Mouse (Mus musculus) B cell, adult 2 months (primary cell): Measurements from ENCODE around the gene Notch4.
"Not testable (repeated sequence)": the region's sequence is repeated elsewhere in the genome, so short reads cannot be mapped to it uniquely, and the experiment has no call there.

Experiments used
- DNase-seq, 2 experiments: peaks; one replicate each; pipeline ENCODE4 v3.0.0; 2022

Gene Notch4

DNA sequence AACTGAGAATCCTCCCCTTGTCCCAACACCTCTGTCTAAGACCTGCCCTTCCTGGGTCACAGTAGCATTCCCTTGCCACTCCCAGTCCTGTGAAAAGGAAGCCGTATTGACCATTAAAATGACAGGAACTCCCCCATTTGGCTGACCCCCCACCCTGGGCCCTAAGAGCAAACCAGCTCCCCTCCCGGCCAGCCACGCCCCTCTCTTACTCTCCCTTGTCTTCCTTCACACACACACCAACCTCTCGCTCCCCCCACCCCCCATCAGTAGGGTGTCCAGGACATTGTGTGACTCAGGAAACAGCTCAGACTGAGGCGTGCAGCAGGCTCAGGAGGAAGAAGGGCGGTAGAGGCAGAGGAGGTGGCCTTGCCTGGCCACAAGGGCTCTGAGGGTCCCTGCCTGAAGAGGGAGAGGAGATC, at the start of gene Notch4:
Notch4 (plus strand) TSS at position 266 of the 419 bp plus-strand sequence.
- DNase-seq: no peak

DNA sequence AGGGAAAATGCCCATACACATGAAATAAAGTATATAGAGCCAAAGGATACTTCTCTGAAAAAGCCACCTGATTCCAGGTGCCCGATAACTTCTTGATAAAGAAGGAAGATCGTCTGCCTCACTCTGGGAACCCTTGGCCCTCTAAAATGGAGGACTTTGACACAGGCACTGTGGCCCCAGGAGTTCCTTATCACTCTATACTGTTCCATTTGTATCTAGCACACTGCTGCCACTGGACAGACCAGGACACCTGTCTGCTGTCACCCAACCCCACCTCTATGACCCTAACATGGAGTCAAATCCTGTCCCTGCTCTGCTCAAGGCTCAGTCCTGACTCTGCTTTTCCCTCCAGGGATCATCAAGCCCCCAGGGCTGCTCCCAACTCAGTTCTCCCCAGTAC, 47.6 kb upstream of the Notch4 start:
- no peak for DNase-seq

DNA sequence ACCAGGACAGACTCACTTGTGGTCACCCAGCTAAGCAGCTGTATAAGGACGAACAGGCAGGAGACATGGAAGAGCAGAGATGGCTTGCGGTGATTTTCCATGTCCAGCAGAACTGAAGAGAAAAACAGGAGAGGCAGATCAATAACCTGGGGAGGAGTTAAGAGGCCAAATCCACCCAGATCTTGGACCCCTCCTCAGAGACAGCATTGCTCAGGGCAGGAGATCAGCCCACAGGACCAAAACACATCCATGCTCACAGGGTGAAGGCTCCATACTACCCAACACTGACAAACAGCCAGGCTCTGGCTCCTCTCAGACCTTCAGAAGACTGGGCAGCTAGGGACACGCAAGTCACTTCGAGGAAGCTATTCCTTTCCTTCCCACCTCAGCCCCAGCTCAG, 46.8 kb upstream of the Notch4 start, which contains the start of gene Btnl6:
Btnl6 (minus strand) TSS at position 101 of the 400 bp plus-strand sequence.
- DNase-seq: no peak

DNA sequence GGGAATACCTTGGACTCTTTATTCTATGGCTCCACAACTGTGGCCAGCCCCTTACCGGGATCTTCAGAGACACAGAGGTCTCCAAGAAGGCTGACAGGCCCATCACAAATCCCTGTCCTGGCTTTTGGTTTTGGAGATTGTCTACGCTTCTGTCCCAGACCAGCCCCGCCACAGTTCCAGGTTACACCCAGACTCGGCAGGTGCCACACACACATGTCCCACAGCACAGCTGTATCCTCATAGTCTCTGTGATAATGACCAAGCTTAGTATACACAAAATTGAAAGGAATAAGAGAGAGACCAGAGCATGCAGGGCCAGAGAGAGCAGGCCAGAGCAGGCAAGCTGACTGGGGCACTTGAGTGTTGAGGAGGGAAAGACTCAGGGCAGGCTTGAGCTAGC, 46.3 kb upstream of the Notch4 start:
- DNase-seq: no peak

DNA sequence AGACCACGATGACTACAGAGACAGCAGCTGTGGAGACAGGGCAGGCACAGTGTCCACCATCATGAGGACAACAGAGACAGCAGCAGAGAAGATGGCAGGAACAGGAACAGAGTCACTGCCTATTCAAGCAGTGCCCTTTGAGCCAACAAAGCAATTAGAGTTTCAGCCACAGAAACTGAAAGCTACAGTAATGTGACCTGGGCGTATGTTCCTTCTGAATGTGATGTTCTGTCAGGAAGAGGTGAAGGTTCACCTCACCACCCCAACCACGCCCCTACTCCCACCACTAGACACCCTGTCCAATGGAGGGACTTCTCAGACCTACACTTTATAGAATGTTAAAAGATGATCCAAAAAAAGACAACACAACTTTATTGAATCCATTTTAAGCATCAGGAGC, 45.5 kb upstream of the Notch4 start:
- DNase-seq: not testable (repeated sequence)

DNA sequence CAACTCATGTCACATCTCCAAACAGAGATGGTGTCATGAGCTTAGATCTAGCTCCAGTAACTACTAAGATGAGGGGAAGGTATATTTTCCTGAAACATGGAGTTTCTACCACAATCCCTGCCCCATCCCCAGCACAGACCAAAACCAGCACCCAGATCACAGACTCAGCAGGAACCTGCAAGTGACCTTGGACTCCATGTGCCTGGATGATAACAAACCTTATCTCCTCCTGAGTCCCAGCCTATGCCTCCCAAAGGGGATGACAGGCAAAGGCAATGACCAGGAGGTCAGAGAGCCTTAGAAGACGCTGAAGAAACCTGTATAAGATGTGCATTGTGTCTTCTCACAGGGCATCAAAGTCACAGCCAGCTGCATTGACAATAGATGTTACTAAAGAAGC, 45.1 kb upstream of the Notch4 start:
- DNase-seq: no peak

DNA sequence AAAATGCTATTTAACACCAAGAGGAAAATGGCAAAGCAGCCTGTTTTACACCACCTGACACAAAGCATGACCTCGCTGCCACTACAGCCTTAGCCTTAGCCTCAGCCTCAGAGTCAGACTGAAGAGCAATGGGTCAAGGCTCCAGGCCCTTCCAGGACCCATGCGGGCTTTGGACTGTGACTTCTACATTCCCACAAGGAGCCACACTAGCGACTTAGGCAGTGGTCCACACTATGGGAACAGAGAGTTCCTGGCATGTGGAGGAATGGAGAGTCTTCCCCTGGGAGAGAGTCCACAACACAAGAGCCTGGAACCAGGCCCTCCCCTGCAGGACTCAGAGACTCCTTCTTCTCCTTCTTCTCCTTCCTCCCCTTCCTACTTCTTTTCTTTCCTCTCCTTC, 31.4 kb upstream of the Notch4 start:
- DNase-seq: no peak

DNA sequence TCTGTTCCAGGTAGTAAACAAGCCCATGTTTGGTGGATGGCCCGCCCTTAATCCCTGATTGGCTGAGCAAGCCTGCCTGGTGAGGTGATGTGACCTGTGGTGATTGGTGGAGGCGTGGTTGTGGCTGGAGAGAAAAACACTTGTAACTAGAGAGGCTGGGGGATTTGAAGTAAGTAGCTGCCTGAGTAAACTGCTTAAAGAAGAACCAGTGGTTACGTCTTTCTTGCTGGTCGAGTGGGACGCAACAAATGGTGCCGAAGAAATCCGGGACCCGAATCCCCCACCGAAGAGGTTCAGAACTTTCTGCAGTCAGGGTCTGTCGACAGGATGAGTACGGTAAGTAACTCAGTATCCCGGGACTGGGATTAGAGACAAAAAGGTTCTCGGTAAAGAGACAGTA, 20.5 kb upstream of the Notch4 start:
- not testable (repeated sequence) for DNase-seq

DNA sequence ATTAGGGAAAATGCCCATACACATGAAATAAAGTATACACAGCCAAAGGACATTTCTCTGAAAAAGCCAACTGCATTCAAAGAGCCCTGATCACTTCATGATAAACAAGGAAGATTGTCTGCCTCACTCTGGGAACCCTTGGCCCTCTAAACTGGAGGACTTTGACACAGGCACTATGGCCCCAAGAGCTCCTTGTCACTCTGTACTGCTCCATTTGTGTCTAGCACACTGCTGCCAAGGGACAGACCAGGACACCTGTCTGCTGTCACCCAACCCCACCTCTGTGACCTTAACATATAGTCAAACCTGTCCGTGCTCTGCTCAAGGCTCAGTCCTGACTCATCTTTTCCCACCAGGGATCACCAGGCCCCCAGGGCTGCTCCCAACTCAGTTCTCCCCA, 17.3 kb upstream of the Notch4 start:
- no peak for DNase-seq

DNA sequence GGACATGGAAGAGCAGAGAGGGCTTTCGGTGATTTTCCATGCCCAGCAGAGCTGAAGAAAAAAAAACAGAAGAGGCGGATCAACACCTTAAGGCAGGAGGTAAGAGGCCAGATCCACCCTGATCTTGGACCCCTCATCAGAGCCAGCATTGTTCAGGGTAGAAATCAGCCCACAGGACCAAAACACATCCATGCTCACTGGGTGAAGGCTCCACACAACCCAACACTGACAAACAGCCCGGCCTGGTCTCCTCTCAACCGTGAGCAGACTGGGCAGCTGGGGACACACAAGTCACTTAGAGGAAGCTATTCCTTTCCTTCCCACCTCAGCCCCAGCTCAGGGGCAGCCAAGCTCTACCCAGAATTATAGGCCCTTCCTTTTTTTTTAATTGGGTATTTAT, 16.5 kb upstream of the Notch4 start:
- no peak for DNase-seq

DNA sequence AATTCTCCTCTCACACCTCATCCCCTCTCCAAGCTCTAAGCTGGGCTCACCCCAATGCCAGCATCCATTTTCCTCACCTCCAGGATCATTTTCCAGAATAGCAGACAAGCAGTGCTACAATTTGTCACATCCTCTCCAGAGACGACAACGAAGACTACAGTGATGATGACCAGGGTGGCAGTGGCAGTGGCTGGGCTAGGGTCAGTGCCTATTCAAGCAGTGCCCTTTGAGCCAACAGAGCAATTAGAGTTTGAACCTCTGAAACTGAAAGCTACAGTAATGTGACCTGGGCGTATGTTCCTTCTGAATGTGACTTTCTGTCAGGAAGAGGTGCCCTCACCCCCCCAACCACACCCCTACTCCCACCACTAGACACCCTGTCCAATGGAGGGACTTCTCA, 14.9 kb upstream of the Notch4 start:
- no peak for DNase-seq

DNA sequence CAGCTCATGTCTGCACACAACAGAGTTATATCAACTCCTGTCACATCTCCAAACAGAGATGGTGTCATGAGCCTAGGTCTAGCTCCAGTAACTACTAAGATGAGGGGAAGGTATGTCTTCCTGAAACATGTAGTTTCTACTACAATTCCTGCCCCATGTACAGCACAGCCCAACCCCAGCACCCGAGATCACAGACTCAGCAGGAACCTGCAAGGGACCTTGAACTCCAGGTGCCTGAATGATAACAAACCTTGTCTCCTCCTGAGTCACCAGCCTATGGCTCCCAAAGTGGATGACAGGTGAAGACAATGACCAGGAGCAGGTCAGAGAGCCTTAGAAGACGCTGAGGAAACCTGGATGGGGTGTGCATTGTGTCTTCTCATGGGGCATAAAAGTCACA, 14.2 kb upstream of the Notch4 start:
- DNase-seq: no peak

DNA sequence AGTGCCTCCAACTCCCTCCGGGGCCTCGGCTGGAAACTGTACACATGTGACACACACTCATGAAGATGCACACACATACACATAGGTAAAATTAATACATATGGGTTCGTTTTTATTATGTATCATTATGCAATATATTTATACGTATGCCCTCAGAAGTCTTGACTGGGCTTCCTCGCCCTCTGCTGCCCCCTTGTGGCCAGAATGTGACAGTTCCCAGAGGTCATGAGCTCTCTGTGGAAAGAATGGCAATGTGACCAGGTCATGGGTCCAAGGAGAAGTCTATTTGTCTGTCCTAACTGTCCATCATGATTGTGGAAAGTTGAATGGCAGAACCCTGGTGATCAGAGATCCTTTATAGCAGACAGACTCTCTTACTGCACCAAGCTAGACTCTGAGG, 8.6 kb upstream of the Notch4 start:
- DNase-seq: peak; percentile 90 to 91

DNA sequence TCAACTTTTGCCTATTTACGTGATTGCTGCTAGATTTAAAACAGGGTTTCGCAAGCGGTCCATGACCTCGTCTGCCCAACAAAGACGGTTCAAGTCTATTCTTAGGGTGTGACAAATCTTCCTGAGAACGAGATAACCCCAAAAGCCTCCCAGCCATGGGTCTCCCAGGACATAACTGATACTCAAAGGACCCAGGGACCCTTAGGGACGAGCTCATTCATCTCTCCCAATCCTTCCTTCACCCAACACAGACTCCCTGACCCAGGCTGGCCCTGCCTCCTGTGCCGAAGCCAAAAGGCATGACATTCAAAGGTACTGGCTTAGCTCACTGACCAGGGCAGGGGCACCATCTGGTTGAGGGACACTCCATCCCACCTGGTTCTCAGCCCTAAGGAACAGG, 7.7 kb upstream of the Notch4 start:
- DNase-seq: no peak

DNA sequence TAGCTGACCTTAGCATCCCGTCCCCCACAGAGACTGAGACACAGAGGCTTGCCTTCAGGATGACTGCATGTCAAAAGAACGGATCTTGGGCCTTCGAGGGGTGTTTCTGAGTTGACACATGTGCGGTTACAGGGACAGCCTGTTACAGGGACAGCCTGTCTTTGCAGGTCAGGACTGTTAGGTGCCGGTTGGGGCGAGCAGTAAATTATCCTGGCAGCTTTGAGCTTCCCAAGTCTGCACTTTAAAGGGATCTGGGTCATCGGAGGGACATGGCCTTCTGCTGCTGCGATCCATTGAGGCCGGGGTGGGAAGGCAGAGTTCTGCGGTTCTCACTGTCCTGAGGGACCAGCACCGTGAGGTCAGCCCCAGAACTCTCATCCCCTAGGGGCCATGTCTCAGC, 6.7 kb upstream of the Notch4 start:
- DNase-seq: no peak

DNA sequence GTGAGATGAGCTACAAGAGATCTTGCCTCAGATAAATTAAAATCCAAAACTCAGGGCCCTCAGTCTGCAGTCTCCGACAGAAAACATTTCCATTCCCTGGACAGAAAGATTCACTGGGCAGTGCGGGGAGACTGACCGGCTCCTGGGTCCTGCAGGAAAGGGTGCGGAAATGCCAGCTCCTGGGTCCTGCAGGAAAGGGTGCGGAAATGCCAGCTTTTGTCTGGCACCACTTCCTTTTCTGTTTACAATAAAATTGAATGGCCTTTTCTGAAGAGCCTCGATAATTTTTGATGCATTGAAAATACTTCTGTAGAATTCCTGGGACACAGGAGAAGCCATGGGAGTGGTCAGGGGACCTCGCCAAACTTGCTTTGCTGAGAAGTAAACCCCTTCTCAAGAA, 5.0 kb upstream of the Notch4 start:
- DNase-seq: no peak

DNA sequence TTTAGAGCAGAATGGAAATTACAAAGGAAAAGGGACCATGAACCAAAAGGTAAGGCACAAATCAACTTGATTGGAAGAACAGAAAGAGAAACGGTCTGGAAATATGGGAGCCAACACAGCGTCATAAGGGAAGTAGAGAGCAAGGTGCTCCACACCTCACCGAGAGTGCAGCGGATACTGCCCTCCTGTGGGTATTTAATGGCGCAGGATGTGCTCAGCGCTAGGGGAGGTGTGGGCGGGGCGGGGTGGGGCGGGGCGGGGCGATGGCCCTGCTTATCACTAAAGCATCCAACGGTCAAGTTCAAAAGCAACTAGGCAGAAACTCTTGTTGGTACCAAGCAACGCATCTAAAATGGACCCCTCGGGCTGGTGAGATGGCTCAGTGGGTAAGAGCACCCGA, 4.2 kb upstream of the Notch4 start:
- DNase-seq: peak; percentile 31 to 45

DNA sequence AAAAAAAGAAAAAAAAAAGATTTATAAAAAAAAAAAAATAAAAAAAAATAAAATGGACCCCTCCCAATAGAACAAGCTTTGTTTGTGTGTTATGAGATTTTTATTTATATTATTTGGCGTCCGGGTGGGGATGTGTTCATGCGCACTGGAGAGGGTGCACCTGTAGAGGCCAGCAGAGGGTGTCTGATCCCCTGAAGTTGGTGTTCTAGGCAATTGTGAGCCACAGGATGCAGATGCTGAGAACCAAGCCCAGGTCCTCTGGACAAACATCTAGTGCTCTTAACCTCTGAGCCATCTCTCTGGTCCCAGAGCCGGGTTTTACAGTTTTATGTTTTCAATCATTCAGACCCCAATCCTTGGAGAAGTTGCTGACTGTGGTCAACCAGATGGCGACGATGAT, 3.6 kb upstream of the Notch4 start:
- no peak for DNase-seq

DNA sequence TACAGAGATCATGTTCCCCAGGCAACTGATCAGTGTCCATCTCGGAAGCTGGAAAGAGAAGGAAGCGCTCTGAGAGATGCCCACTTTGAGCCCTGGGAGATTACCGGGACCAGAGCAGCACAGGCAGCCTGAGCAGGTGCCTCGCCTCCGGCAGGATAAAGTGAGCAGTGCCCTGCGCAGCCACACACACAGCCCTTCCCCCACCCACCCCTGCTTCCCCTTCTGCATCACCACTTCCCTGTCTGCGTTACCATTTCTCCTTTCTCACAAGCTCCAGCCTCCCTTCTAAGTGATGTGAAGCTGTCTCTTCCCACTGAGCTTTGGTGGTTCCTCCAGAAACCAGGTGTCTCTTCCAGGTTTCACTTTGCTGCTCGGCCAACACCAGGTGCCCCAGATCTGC, 2.9 kb upstream of the Notch4 start:
- DNase-seq: peak; percentile 60

DNA sequence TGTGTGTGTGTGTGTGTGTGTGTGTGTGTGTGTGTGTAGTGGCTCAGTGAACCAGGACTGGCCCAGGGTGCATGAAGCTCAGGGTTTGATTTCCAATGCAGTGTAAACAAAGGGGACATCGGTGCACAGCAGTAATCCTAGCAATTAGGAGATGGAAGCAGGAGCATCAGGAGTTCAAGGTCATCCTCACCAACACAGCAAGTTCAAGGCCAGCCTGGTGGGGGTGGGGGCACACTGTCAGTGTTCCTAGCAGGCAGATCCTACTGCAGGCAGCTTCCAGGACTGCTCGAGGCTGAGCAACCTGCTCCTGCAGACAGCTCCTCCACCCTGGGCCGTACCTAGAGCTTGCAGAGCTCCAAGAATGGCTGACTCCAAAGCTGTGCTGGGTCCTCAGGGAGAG, 1.5 kb upstream of the Notch4 start:
- no peak for DNase-seq

DNA sequence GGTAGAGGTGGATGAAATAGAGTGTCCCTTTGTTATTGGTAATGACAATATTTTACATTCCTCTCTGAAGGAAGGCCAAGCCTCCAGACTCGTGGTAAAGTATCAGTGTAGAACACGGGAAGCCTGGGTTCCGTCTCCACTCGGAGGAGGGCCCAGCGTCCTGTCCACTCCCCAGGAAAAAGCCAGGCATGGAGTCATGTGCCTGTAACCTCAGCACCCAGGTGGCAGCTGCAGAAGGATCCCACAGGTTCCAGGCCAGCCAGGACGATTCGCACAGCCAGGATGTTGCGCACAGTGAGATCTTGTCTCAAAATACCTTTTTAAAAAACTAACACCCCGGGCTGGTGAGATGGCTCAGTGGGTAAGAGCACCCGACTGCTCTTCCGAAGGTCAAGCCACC, 714 bp upstream of the Notch4 start:
- no peak for DNase-seq

DNA sequence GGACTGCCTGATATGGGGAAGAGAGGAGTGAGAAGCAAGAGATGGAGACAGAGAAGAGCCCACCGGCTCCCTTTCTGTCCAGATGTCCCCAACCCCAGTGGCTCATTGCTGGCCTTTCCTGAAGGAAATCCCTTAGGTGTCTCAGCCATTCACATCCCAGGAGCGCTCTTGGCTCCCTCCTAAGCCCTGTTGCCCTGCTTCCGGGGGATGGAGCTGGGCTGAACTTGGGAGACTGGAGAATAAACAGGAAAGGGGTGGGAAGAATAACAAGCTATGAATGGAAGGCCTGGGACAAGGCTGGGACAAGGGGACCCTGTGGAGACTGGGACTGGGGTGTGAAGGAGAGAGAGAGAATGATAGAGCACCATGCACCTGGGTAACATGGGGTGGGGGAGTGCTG, 728 bp downstream of the Notch4 start:
- no peak for DNase-seq

DNA sequence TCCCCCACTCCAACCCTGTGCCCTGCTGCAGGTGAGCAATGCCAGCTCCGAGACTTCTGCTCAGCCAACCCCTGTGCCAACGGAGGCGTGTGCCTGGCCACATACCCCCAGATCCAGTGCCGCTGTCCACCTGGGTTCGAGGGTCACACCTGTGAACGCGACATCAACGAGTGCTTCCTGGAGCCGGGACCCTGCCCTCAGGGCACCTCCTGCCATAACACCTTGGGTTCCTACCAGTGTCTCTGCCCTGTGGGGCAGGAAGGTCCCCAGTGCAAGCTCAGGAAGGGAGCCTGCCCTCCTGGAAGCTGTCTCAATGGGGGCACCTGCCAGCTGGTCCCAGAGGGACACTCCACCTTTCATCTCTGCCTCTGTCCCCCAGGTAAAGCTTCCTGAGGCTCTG, 3.2 kb downstream of the Notch4 start:
- DNase-seq: no peak

DNA sequence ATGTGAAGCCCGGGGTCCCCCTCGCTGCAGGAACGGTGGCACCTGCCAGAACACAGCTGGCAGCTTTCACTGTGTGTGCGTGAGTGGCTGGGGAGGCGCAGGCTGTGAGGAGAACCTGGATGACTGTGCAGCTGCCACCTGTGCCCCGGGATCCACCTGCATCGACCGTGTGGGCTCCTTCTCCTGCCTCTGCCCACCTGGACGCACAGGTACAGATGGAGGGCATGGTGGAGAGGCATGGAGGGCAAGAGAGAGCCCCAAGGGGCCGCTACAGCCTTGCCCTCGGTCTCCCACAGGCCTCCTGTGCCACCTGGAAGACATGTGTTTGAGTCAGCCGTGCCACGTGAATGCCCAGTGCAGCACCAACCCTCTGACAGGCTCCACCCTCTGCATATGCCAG, 4.4 kb downstream of the Notch4 start:
- no peak for DNase-seq

DNA sequence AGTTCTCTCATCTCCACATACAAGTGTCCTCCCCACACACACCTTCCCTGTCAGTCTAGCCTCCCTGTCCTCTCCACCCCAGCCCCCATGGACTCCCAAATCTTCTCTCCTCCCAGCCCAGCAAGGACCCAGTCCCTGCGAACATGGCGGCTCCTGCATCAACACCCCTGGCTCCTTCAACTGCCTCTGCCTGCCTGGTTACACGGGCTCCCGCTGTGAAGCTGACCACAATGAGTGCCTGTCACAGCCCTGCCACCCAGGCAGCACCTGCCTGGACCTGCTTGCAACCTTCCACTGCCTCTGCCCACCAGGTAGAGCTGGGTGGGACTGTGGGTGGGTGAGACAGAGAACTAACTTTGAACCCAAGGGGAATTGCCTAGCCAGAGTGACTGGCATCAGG, 5.9 kb downstream of the Notch4 start:
- no peak for DNase-seq

DNA sequence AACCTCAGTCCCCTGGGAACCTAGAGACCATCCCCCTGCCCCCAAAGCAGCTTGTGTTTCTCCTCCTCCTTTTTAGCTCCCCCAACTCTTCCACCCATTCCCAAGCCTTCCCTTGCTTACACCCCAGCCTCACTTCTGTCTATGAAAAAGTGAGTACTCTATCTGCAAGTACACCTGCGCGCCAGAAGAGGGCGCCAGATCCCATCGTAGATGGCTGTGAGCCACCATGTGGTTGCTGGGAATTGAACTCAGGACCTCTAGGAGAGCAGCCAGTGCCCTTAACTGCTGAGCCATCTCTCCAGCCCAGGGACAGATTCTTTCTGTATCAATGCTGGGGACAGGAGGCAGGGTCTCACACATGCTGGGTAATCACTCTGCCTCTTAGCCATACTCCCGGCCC, 7.8 kb downstream of the Notch4 start:
- DNase-seq: peak; percentile 46 to 54
